Mouse (Mus musculus) heart, postnatal 25 days (tissue): ENCODE measurements at regions not wholly inside any gene's neighbourhood (a gene's known extent, or its start where the extent isn't known, plus 50 kb on each side); places are given as distances from the start of the nearest gene placed in this dataset.

Experiments
- DNase-seq: peaks from one replicate; pipeline ENCODE4 v3.0.0; 2022; ENCODE audit warnings: low spot score
- intact Hi-C: fragments of 180-260 bp; cut with DNase I; formaldehyde crosslinking; loops from one replicate; pipeline ENCODE4 v1.15.1; 2025

DNA sequence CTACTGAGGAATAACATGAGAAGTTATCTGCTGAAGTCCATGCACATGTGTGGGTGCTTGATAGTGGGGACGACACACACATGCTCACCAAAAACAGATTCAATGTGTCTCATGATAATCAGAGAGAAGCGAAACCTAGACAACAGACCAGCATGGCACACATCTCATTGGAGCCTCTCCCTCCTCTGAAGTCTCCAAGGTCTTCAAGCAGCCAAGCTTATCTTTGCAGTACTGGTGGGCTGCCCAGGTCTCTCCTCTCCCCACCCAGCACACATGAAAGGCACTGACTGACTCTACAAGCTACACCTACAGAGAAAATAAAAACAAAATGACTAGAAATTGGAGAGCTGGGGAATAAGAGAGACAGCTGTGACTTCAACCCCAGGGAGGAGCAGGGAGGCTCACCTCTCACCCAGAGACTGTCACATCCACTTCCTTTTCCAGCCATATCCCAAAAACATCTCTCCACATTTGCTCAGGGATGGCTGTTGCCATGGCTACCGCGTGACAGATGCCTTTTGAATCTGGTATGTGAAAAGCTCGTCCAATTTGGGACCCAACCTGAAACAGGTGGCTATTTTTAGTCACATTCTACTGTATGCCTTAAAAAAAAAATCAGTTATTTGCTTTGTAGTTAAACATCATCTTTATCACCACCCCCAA is 62.7 kb upstream of the Lclat1 start:
- no peak for DNase-seq
- intact Hi-C loops, result no loop called here

GRCm38 (mm10) chr17:73046985-73047384 is 60.8 kb upstream of the Lclat1 start:
- intact Hi-C loops, result no loop called here
- DNase-seq, result no peak

- intact Hi-C loops, result no loop called here
- DNase-seq, result no peak
These were observed 59.6 kb upstream of the Lclat1 start for GRCm38 (mm10) chr17:73048164-73048563.

GRCm38 (mm10) chr17:73052956-73053355 is 54.8 kb upstream of the Lclat1 start:
- no peak for DNase-seq
- intact Hi-C loops, result no loop called here

DNA sequence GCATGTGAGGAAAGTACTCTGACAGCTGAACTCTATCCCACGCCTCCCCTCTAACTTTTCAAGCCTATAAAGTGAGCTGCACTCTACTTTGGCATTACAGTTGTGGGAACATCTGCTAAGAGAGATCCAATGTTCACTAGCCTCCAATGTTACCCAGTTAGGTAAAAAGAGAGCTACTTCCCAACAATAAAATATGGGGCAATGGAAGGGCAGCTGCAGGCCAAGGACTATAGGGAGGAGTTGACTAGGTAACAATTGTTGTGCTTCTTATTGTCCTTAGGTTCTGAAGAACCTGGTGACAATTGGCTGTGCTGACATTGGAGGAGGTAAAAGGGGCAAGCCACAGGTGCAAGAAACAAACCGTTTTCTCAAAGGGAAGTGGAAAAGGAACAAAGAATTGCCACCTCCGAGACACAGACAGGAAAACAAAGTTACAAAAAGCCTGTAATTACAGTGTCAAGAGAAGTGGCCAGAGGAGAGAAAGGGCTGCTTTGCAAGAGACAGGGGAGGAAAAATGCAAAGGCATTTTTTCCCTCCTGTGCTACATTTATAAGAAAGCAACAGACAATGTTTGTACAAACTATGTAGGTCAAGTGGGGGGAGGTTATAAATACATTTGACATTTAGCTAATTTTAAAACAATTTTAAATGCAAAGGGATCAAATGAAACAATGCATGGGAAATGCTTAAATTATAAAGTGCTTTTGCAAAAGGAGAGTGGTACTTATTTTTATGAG is 54.1 kb upstream of the Lclat1 start:
- intact Hi-C loops, result no loop called here
- no peak for DNase-seq

- intact Hi-C loops, result no loop called here
These were observed 53.6 kb upstream of the Lclat1 start for GRCm38 (mm10) chr17:73054226-73054625.

GRCm38 (mm10) chr17:73055197-73055596 is 52.6 kb upstream of the Lclat1 start:
- no peak for DNase-seq
- intact Hi-C loops, result no loop called here

More at GRCm38 (mm10) chr17:73054226-73054625, 53.6 kb upstream of the Lclat1 start:
- DNase-seq, result no peak

DNA sequence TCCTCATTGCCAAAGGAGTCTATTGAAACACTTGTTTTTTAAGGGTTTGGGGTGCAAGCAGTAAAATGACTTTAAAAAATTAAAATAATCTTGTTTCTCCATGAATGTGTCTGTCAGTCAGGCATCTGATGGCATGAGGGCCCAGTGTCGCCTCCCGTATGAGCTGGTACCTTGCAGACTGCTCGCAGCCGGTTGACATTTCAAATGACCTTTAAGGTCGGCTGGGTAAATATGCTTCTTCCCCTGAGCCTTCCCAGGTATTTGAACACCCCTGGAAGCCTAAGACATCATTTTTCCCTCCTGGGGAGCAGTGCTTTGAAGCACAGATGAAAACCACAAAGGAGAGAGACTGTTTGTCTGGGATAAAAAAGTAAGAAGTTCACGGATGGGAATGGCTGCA is 52.2 kb upstream of the Lclat1 start:
- intact Hi-C loops, result no loop called here
- DNase-seq, result no peak

DNA sequence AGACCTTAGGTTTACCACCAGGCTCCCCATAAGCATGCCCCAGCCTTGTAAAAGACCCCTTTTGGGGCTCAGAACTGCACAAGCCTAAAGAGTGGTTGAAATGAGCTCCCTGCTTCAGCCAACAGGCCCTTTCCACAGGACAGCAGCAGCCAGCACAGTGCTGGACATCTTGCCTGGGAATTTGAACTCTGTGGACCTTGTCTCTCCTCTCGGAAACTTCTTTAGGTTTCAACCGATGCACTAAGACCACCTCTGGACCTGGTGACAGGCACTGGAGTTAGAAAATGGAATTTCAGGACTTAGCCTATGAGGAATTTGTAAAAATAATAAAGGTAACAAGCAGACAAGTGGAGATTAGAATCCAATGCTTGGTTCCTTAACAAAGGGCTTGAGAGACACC is 51.2 kb upstream of the Lclat1 start:
- intact Hi-C loops, result no loop called here
- no peak for DNase-seq
